Mouse (Mus musculus): Measurements from ENCODE around the gene Rab25.

- TF ChIP-seq POLR2A (IDR thresholded peaks at IDR 0.05; ENCODE audit: insufficient read depth, low read length): no peak
- TF ChIP-seq CTCF (IDR thresholded peaks at IDR 0.05; ENCODE audit: low read depth, low read length): no peak
- TF ChIP-seq EP300 (IDR thresholded peaks at IDR 0.05; ENCODE audit: insufficient read depth, low read depth, low read length): no peak
Measured at GRCm38 (mm10) chr3:88513546-88514115, 34.5 kb downstream of the Rab25 start.

All from ES-Bruce4 (cell line).